Mouse (Mus musculus): ENCODE data around the gene Arf1. TPM values are rescaled to one million over a fixed set of nuclear protein-coding genes. Genes with fewer than 3 reads are reported as not detected.

Arf1 gene
- total and polyA plus RNA-seq, 3 experiments, result 541 to 617 TPM; not detected in 1

- no peak overlapping the region for H3K9ac ChIP-seq (ENCODE audit: control insufficient read depth, low read depth, low read length, poor library complexity, severe bottlenecking)
- DNase-seq (ENCODE audit: low read depth, low spot score), result peak; percentile 62
- no peak overlapping the region for H3K4me3 ChIP-seq (ENCODE audit: control insufficient read depth in 1 of 2, insufficient read depth in 1 of 2, low read depth in 2 of 2, low read length in 2 of 2)
- no peaks in the 10 kb centered on the region for H3K9me3 ChIP-seq (replicated peaks; ENCODE audit: insufficient read depth, low read length)
- no peak for TF ChIP-seq ELF1 (IDR thresholded peaks at IDR 0.05; ENCODE audit: low read depth, low read length)
- no peak for TF ChIP-seq ETS1 (IDR thresholded peaks at IDR 0.05; ENCODE audit: low read depth, low read length)
- TF ChIP-seq MAX (IDR thresholded peaks at IDR 0.05; ENCODE audit: low read length), result peak; percentile 50; the same call in 1 of the 2 replicates
- TF ChIP-seq ZC3H11A (IDR thresholded peaks at IDR 0.05; ENCODE audit: low read depth, low read length), result peak; percentile 70
- TF ChIP-seq TBP (IDR thresholded peaks at IDR 0.05; ENCODE audit: low read depth, low read length), result no peak
- peak; percentile 93 for TF ChIP-seq USF1 (IDR thresholded peaks at IDR 0.05; ENCODE audit: low read depth, low read length)
- peak; percentile 25; the same call in 1 of the 2 replicates for TF ChIP-seq BHLHE40 (IDR thresholded peaks at IDR 0.05; ENCODE audit: borderline replicate concordance, low read depth, low read length)
- peak; percentile 84 for TF ChIP-seq RAD21 (IDR thresholded peaks at IDR 0.05; ENCODE audit: low read depth, low read length)
- 0 out of 2 replicates have a peak, but pooled peaks have one; percentile 9 for TF ChIP-seq GATA1 (IDR thresholded peaks at IDR 0.05; ENCODE audit: low read depth, low read length)
- TF ChIP-seq TCF12 (IDR thresholded peaks at IDR 0.05; ENCODE audit: low read depth, low read length), result no peak
- TF ChIP-seq SMC3 (IDR thresholded peaks at IDR 0.05; ENCODE audit: low read depth, low read length), result peak; percentile 83
- TF ChIP-seq USF2 (IDR thresholded peaks at IDR 0.05; ENCODE audit: borderline replicate concordance in 1 of 2, insufficient read depth in 1 of 2, low read depth in 1 of 2, low read length in 2 of 2), result peak in 1 of 2 experiments; percentile 66; a peak in 2 of 4 replicates
- TF ChIP-seq GABPA (IDR thresholded peaks at IDR 0.05; ENCODE audit: low read depth, low read length), result no peak
- no peak for TF ChIP-seq ZNF384 (IDR thresholded peaks at IDR 0.05; ENCODE audit: low read depth, low read length)
- no peak for TF ChIP-seq CHD1 (IDR thresholded peaks at IDR 0.05; ENCODE audit: low read depth, low read length)
- TF ChIP-seq CTCF (IDR thresholded peaks at IDR 0.05 in 2 of 3, conservative IDR thresholded peaks at IDR 0.05 in 1 of 3; ENCODE audit: control insufficient read depth in 1 of 3, insufficient read depth in 1 of 3, low read depth in 2 of 3, low read length in 3 of 3, poor library complexity in 1 of 3, severe bottlenecking in 1 of 3), result peak; percentile 50 to 88 (median 88)
- no peak overlapping the region for H3K27ac ChIP-seq (ENCODE audit: control insufficient read depth, low read depth, low read length)
- no peaks in the 10 kb centered on the region for H3K4me1 ChIP-seq (ENCODE audit: control insufficient read depth in 1 of 2, insufficient read depth in 2 of 2, low read length in 2 of 2)
- H3K36me3 ChIP-seq (ENCODE audit: control insufficient read depth in 1 of 2, insufficient read depth in 2 of 2, low read length in 2 of 2), result no peaks in the 10 kb centered on the region
- no peaks in the 10 kb centered on the region for H3K79me2 ChIP-seq (ENCODE audit: control insufficient read depth, insufficient read depth, low read length, poor library complexity)
- peaks cover 16 to 18% of the 10 kb centered on the region in 2 experiments for H3K27me3 ChIP-seq (ENCODE audit: control insufficient read depth in 1 of 2, insufficient read depth in 2 of 2, low read length in 2 of 2)
Measured at GRCm38 (mm10) chr11:59238525-59239427, 10.7 kb upstream of the Arf1 start.

- Histone ChIP-seq H3K4me3 (ENCODE audit: control insufficient read depth in 1 of 2, insufficient read depth in 1 of 2, low read depth in 2 of 2, low read length in 2 of 2) (no peak overlapping the region), H3K9ac (ENCODE audit: control insufficient read depth, low read depth, low read length, poor library complexity, severe bottlenecking) (no peak overlapping the region), H3K36me3 (ENCODE audit: control insufficient read depth in 1 of 2, insufficient read depth in 2 of 2, low read length in 2 of 2) (peaks cover 0 to 14% of the 10 kb centered on the region in 2 experiments; a peak in 2 of 4 replicates), H3K79me2 (ENCODE audit: control insufficient read depth, insufficient read depth, low read length, poor library complexity) (peaks cover 7% of the 10 kb centered on the region), H3K9me3 (replicated peaks; ENCODE audit: insufficient read depth, low read length) (no peaks in the 10 kb centered on the region), H3K27me3 (ENCODE audit: control insufficient read depth in 1 of 2, insufficient read depth in 2 of 2, low read length in 2 of 2) (no peaks in the 10 kb centered on the region; a peak in 2 of 4 replicates), H3K4me1 (ENCODE audit: control insufficient read depth in 1 of 2, insufficient read depth in 2 of 2, low read length in 2 of 2) (peaks cover 0 to 11% of the 10 kb centered on the region in 2 experiments; a peak in 3 of 4 replicates), H3K27ac (ENCODE audit: control insufficient read depth, low read depth, low read length) (no peak overlapping the region)
- no peak for DNase-seq (ENCODE audit: low read depth, low spot score)
- TF ChIP-seq SMC3 (IDR thresholded peaks at IDR 0.05; ENCODE audit: low read depth, low read length) (peak; percentile 32; the same call in 1 of the 2 replicates), RAD21 (IDR thresholded peaks at IDR 0.05; ENCODE audit: low read depth, low read length) (peak; percentile 21), CTCF (IDR thresholded peaks at IDR 0.05 in 2 of 3, conservative IDR thresholded peaks at IDR 0.05 in 1 of 3; ENCODE audit: control insufficient read depth in 1 of 3, insufficient read depth in 1 of 3, low read depth in 2 of 3, low read length in 3 of 3, poor library complexity in 1 of 3, severe bottlenecking in 1 of 3) (peak; percentile 11 to 28 (median 12); a peak in 4 of 6 replicates), GABPA (IDR thresholded peaks at IDR 0.05; ENCODE audit: low read depth, low read length) (no peak)
Measured at GRCm38 (mm10) chr11:59232797-59233196, 4.7 kb upstream of the Arf1 start.

Measured in MEL (cell line).